Mouse (Mus musculus) kidney, postnatal 14 days (tissue): ENCODE results near the gene Ifna4.
"Not testable (repeated sequence)": the region's sequence is repeated elsewhere in the genome, so short reads cannot be mapped to it uniquely, and the experiment has no call there.

Source experiments
- DNase-seq: peaks from one replicate; pipeline ENCODE4 v3.0.0; 2022; ENCODE audit warnings: mixed read lengths

The Ifna4 gene

GRCm38 (mm10) chr4:88841438-88841911 lies at the start of gene Ifna4:
TSS of gene Ifna4 (plus strand) at chr4:88841861.
- DNase-seq, result no peak

GRCm38 (mm10) chr4:88793936-88794675 lies 47.6 kb upstream of the Ifna4 start, which contains the start of gene Gm13275:
TSS of gene Gm13275 (plus strand) at chr4:88794487.
- DNase-seq, result peak; percentile 44

DNA sequence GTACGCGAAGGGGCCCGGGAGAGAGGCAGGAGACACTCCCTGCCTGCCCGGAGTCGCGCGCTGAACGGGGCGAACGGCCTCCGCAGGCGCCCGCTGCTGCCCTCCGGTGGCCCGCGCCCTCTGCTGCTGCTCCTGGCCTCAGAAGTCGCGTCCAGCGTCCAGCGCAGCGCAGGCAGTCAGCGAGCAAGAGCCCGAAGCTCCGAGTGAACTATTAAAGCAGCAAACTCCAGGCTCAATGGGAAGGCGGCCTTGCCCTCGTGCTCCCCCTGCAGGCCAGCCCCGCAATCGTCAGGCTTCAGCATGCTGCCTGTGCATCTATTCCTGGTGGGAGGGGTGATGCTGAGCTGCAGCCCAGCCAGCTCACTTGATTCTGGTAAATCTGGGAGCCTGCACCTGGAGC lies 44.6 kb upstream of the Ifna4 start, which contains the start of gene Gm13279:
Gene Gm13279 (plus strand): TSS at position 301 of the 400 bp plus-strand sequence.
- DNase-seq, result not testable (repeated sequence)

DNA sequence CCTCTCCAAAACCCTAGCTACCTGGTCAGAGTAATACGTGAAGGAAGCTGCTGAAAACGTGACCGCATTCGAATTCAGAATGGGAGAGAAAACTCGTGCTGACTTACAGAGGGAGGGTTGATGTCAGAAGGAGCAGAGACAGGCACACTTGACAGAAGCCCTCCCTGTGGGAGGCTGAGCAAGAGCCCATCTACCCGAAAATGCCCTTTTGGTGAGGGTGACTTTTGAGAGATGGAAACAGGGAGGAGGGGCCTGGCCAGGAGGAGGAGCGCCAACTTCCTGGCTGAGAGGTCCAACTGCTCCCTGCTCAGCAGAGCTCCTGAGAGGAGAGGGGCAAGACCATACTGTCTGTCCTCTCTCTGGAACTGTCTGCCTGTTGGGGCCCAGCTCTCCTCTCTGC lies 42.3 kb upstream of the Ifna4 start, which contains the start of gene Gm13285:
Gene Gm13285 (plus strand): TSS at position 301 of the 400 bp plus-strand sequence.
- not testable (repeated sequence) for DNase-seq

- not testable (repeated sequence) for DNase-seq
Observed at GRCm38 (mm10) chr4:88802954-88803353, 38.7 kb upstream of the Ifna4 start, which contains the start of gene Gm13287. TSS of gene Gm13287 (plus strand) at chr4:88803254.

GRCm38 (mm10) chr4:88805231-88805630 lies 36.4 kb upstream of the Ifna4 start, which contains the start of gene Gm13288:
TSS of gene Gm13288 (plus strand) at chr4:88805531.
- DNase-seq, result not testable (repeated sequence)

GRCm38 (mm10) chr4:88805761-88806160 lies 35.9 kb upstream of the Ifna4 start:
- peak; percentile 35 for DNase-seq

GRCm38 (mm10) chr4:88815928-88816327 lies 25.7 kb upstream of the Ifna4 start, which contains the start of gene Ifna7:
TSS of gene Ifna7 (plus strand) at chr4:88816228.
- no peak for DNase-seq

DNA sequence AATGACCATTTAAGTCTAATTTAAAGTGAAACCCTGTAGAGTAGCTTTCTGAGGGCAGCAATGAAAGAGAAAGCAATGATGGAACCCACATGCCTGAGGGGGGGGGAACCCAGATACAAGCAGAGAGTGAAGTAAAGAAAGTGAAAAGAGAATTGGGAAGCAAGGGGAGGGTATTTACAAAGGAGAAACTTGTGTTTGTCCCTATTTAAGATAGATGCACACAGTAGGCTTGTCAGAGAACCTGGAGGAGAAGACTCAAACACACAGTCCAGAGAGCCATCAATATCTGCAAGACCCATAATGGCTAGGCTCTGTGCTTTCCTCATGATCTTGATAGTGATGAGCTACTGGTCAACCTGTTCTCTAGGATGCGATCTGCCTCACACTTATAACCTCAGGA lies 22.0 kb upstream of the Ifna4 start, which contains the start of gene Ifna11:
Gene Ifna11 (plus strand): TSS at position 301 of the 400 bp plus-strand sequence.
- no peak for DNase-seq

DNA sequence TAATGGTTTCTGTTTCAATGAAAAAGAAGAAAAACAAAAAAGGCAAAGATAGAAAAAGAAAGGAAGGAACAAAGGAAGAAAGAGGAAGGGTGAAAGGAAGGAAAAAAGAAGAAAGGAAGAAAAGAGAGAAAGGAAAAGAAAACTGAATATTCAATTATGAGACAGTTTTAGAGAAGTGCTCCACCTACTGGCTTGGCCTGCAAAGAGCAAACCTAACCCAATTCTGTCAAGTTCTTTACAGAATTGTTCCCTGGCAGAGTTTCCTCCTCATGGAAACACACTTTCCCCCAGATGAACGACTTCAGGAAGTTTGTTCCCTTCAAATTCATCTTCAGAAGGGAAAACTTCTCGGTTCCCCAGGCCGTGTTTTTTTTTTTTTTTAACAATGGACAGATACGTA lies 18.7 kb upstream of the Ifna4 start:
- peak; percentile 1 for DNase-seq

DNA sequence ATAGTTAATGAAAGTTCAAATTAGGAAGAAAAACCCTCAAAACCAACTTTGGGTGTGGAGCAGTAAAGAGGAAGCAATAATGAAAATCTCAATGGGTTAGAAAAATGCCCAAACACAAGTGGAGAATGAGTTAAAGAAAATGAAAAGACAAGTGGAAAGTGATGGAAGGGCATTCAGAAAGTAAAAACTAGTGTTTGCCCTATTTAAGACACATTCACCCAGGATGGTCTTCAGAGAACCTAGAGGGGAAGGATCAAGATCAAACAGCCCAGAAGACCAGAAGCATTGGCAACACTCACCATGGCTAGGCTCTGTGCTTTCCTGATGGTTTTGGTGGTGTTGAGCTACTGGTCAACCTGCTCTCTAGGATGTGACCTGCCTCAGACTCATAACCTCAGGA lies 14.5 kb upstream of the Ifna4 start, which contains the start of gene Ifna6:
Gene Ifna6 (plus strand): TSS at position 301 of the 400 bp plus-strand sequence.
- not testable (repeated sequence) for DNase-seq

DNA sequence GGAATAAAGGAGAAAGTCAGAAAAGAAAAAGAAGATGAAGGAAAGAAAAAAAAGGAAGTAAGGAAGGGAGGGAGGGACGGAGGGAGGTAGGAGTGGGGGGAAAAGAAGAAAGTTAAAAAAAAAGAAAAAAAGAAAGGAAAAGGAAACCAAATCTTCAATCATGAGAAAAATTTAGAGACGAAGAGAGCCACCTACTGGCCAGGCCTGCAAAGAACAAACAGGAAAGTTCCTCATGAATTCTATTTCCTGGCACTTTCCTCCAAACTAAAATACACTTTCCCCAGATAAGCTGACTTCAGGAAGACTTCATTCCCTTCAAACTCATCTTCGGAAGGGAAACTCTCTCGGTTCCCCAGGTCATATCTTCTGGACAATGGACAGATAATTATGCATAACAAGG lies 11.1 kb upstream of the Ifna4 start:
- peak; percentile 11 for DNase-seq

DNA sequence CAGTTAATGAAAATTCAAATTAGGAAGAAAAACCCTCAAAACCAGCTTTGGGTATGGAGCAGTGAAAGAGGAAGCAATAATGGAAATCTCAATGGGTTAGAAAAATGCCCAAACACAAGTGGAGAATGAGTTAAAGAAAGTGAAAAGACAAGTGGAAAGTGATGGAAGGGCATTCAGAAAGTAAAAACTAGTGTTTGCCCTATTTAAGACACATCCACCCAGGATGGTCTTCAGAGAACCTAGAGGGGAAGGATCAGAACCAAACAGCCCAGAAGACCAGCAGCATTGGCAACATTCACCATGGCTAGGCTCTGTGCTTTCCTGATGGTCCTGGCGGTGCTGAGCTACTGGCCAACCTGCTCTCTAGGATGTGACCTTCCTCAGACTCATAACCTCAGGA lies 6.4 kb upstream of the Ifna4 start, which contains the start of gene Ifna5:
Gene Ifna5 (plus strand): TSS at position 301 of the 400 bp plus-strand sequence.
- DNase-seq, result not testable (repeated sequence)

DNA sequence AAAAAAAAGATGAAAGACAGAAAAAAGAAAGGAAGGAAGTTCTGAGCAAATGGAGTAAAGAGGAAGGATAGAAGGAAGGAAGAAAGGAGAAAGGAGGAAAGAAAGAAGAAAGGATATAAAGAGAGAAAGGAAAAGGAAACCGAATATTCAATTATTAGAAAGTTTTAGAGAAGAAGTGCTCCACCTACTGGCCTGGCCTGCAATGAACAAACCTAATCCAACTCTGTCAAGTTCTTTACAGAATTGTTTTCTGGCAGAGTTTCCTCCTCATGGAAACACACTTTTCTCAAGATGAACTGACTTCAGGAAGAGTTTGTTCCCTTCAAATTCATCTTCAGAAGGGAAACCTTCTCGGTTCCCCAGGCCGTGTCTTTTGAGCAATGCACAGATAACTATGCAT lies 2.8 kb upstream of the Ifna4 start:
- DNase-seq, result no peak

DNA sequence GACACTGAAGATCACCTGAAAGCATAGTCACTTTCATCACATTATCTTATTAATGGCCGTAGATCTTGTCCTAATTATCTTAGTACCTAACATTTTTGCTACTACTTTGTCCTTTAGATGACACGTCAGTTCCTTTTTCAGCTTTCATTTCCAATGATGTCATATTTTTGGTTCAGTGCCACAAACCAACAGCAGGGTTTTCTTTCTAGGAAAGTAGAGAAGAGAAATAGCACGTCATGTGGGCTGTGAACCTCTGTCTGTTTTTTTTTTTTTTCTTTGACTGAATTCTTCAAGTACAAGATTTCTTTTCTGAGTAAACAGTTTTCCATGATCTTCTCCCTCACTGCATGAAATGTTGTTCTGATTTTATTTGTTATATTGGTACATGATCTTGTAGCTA lies 1.6 kb upstream of the Ifna4 start:
- no peak for DNase-seq

DNA sequence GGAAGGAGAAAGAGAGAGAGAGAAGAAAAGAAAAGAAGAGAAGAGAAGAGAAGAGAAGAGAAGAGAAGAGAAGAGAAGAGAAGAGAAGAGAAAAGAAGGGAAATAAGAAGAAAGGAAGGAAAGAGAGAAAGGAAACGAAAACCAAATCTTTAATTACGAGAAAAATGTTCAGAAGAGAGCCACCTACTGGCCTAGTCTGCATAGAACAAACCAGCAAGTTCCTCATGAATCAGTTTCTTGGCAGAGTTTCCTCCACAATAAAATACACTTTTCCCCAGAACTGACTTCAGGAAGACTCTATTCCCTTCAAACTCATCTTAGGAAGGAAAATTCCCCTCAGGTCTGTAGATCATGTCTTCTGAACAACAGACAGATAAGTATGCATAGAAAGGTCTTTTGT lies 3.7 kb downstream of the Ifna4 start:
- no peak for DNase-seq

DNA sequence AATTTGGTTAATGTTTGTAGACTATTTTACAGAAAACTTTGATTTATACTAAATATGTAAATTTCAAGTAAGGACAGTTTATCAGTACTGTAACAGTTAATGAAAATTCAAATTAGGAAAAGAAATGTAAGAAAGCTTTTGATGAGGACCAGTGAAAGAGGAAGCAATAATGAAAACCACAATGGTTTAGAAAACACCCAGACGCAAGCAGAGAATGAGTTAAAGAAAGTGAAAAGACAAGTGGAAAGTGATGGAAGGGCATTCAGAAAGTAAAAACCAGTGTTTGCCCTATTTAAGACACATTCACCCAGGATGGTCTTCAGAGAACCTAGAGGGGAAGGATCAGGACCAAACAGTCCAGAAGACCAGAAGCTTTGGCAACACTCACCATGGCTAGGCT lies 8.0 kb downstream of the Ifna4 start, which contains the start of gene Ifna1:
Gene Ifna1 (plus strand): TSS at position 390 of the 400 bp plus-strand sequence.
- DNase-seq, result no peak

DNA sequence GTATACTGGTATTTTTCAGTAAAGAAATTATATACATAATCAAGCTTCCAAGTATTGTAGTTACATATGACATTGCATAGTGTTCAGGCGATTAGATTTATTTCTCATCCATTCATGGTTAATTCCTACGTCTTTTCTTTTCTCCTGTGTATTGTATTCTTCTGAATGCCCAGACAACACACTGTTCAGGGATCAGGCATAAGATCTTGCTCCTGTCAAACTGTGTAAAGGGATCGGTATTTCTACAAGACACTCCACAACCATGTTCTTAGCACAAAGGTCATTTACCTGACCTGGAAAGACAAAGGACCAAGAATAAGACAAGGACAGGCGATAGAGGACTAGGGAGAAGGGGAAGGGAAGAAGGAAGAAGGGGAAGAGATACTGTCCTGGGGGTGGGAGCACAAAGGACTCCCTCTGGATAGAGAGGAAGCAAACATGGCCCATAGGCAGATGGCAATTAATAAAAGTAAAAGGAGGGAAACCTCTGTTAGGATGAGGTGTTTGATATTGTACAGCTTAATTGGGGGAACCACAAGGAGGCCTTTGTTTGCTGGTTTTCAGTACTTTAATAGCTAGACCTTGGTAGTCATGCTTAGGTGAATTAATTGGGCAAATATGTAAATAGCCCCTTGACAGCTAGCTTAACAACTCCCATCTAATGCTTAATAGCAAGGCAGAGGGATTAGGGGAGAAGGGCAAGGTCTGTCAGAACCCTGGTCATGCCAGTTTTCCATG lies 9.5 kb downstream of the Ifna4 start:
- DNase-seq, result no peak

GRCm38 (mm10) chr4:88859214-88859613 lies 17.6 kb downstream of the Ifna4 start:
- DNase-seq, result no peak

GRCm38 (mm10) chr4:88863309-88863708 lies 21.6 kb downstream of the Ifna4 start:
- no peak for DNase-seq

GRCm38 (mm10) chr4:88864599-88864998 lies 22.9 kb downstream of the Ifna4 start:
- no peak for DNase-seq

DNA sequence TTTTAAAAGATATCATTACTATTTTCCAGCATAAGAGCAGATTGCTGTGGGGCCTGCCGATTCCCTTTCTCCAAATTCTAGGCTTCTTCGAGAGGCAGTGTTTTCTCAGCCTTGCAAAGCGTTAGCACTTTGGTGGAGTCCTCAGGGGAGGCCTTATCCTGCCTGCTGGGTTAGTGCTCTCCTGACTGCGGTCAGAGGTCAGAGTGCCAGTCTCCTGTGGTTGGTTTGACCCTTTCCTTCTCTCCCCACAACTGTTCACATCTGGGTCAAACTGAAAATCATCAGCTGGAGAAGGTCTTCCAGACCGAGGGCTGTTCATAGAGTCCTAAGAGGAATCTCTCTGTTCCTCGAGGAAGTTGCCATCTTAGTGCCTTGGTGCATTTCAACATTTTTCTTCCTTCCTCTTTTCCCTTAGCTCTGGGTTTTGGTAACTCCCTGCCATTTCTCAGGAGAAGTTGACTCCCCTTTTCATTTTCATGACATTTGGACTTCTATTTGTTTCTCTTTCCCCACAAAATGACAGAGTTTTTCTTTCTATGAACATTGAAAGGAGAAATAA lies 23.4 kb downstream of the Ifna4 start:
- no peak for DNase-seq
